Mouse (Mus musculus): Measurements from ENCODE around the gene Ptk6.
A peak's percentile ranks its signal among the peaks of the same experiment; 100 is the strongest.

The Ptk6 gene

GRCm38 (mm10) chr2:181202422-181202821 is at the start of gene Ptk6:
Gene Ptk6 (minus strand): TSS chr2:181202789.
- no peak for DNase-seq (ENCODE audit: low read depth)

GRCm38 (mm10) chr2:181251841-181252240 is 49.3 kb upstream of the Ptk6 start:
- no peak for DNase-seq (ENCODE audit: low read depth)

- no peak for DNase-seq (ENCODE audit: low read depth)
Measured at GRCm38 (mm10) chr2:181249217-181249616, 46.6 kb upstream of the Ptk6 start.

- DNase-seq (ENCODE audit: low read depth) = no peak
Measured at GRCm38 (mm10) chr2:181245031-181245430, 42.4 kb upstream of the Ptk6 start.

GRCm38 (mm10) chr2:181243706-181244394 is 41.3 kb upstream of the Ptk6 start:
- DNase-seq (ENCODE audit: low read depth) = peak; percentile 58

GRCm38 (mm10) chr2:181242314-181242665 is 39.7 kb upstream of the Ptk6 start:
- no peak for DNase-seq (ENCODE audit: low read depth)

- peak; percentile 94 for DNase-seq (ENCODE audit: low read depth)
Measured at GRCm38 (mm10) chr2:181241602-181242313, 39.2 kb upstream of the Ptk6 start, which contains the start of gene Helz2. Gene Helz2 (minus strand): TSS chr2:181242027.

- peak; percentile 23 for DNase-seq (ENCODE audit: low read depth)
Measured at GRCm38 (mm10) chr2:181240806-181241440, 38.3 kb upstream of the Ptk6 start.

GRCm38 (mm10) chr2:181239261-181239660 is 36.7 kb upstream of the Ptk6 start:
- peak; percentile 41 for DNase-seq (ENCODE audit: low read depth)

GRCm38 (mm10) chr2:181238861-181239260 is 36.3 kb upstream of the Ptk6 start:
- DNase-seq (ENCODE audit: low read depth) = no peak

GRCm38 (mm10) chr2:181238091-181238610 is 35.6 kb upstream of the Ptk6 start:
- no peak for DNase-seq (ENCODE audit: low read depth)

GRCm38 (mm10) chr2:181237251-181238014 is 34.8 kb upstream of the Ptk6 start:
- DNase-seq (ENCODE audit: low read depth) = no peak

GRCm38 (mm10) chr2:181235681-181236566 is 33.3 kb upstream of the Ptk6 start:
- no peak for DNase-seq (ENCODE audit: low read depth)

GRCm38 (mm10) chr2:181234680-181235079 is 32.1 kb upstream of the Ptk6 start:
- no peak for DNase-seq (ENCODE audit: low read depth)

GRCm38 (mm10) chr2:181233443-181233842 is 30.9 kb upstream of the Ptk6 start:
- no peak for DNase-seq (ENCODE audit: low read depth)

- DNase-seq (ENCODE audit: low read depth) = no peak
Measured at GRCm38 (mm10) chr2:181231171-181231570, 28.6 kb upstream of the Ptk6 start.

- DNase-seq (ENCODE audit: low read depth) = no peak
Measured at GRCm38 (mm10) chr2:181228335-181228734, 25.7 kb upstream of the Ptk6 start.

- DNase-seq (ENCODE audit: low read depth) = no peak
Measured at GRCm38 (mm10) chr2:181227122-181227521, 24.5 kb upstream of the Ptk6 start.

GRCm38 (mm10) chr2:181224994-181225393 is 22.4 kb upstream of the Ptk6 start:
- DNase-seq (ENCODE audit: low read depth) = no peak

GRCm38 (mm10) chr2:181220361-181220760 is 17.8 kb upstream of the Ptk6 start:
- DNase-seq (ENCODE audit: low read depth) = no peak

Data from induced T-regulatory cell, adult 2 months (primary cell).